Mouse (Mus musculus) lung, embryonic 14.5 days (tissue): ENCODE results near the gene Eri3. TPM values are rescaled to one million over a fixed set of nuclear protein-coding genes. Genes with fewer than 3 reads are reported as not detected.
A peak's percentile ranks its signal among the peaks of the same experiment; 100 is the strongest.

Source experiments
- ATAC-seq: fragments of 200-750 bp; cut with Nextera tagmentation; 2 replicates; pipeline ENCODE4 v1.8.0; 2017; ENCODE audit warnings: mild to moderate bottlenecking, moderate TSS enrichment, moderate library complexity; ENCODE audit not compliant: insufficient read depth
- DNase-seq: peaks from one replicate; pipeline ENCODE4 v3.0.0-alpha.2; 2015
- H3K27ac ChIP-seq: fragments of 300-500 bp; sonication (generic); 2 replicates; pipeline ENCODE4 v1.5.1; 2014; ENCODE audit warnings: low read depth, mild to moderate bottlenecking, moderate library complexity
- H3K27me3 ChIP-seq: fragments of 300-500 bp; sonication (generic); 2 replicates; pipeline ENCODE4 v1.6.1; 2014; ENCODE audit warnings: low read length, control low read depth; ENCODE audit not compliant: insufficient read depth
- H3K36me3 ChIP-seq: fragments of 300-500 bp; sonication (generic); 2 replicates; pipeline ENCODE4 v1.6.1; 2014; ENCODE audit warnings: control low read depth; ENCODE audit not compliant: insufficient read depth
- H3K4me1 ChIP-seq: fragments of 300-500 bp; sonication (generic); 2 replicates; pipeline ENCODE4 v1.6.1; 2014; ENCODE audit warnings: antibody characterized with exemption, control low read depth; ENCODE audit not compliant: insufficient read depth
- H3K4me2 ChIP-seq: fragments of 300-500 bp; sonication (generic); 2 replicates; pipeline ENCODE4 v1.6.1; 2014; ENCODE audit warnings: mild to moderate bottlenecking
- H3K4me3 ChIP-seq: fragments of 300-500 bp; sonication (generic); 2 replicates; pipeline ENCODE4 v1.5.1; 2014; ENCODE audit warnings: low read depth, low read length
- H3K9ac ChIP-seq: fragments of 300-500 bp; sonication (generic); 2 replicates; pipeline ENCODE4 v1.6.1; 2014
- H3K9me3 ChIP-seq: fragments of 300-500 bp; sonication (generic); 2 replicates; pipeline ENCODE4 v1.6.1; 2016; ENCODE audit warnings: low read depth, low read length, control low read depth
- CTCF ChIP-seq: IDR thresholded peaks from 2 replicates; pipeline ENCODE4 v1.5.1; 2016; ENCODE audit warnings: antibody characterized with exemption, low read depth
- WGBS: fragments of 180-500 bp; shearing (Covaris S2); extraction: QIAGEN DNeasy Blood & Tissue Kit; methylation state at CpG from one replicate; pipeline ENCODE4 v1.1.7; 2014; 5-methylcytosine and 5-hydroxymethylcytosine counted together
- polyA plus RNA-seq: library from polyadenylated mRNA; unstranded; fragments of >200 nt; fragmentation: Nextera tagmentation; extraction: Ambion mirVana; gene quantifications from 2 replicates; pipeline ENCODE4 v1.2.1, GENCODE M21; 2014

Eri3 gene
- polyA plus RNA-seq, 1 experiment from 2014 or later, result 173 TPM

GRCm38 (mm10) chr4:117535496-117536200, 14.5 kb upstream of the Eri3 start:
- WGBS, result 53% methylated on average over 9 of the region's 9 CpGs
- no peaks in the 10 kb centered on the region for H3K36me3 ChIP-seq
- no peaks in the 10 kb centered on the region for H3K4me1 ChIP-seq
- H3K4me3 ChIP-seq, result no peak overlapping the region
- no peak for TF ChIP-seq CTCF
- DNase-seq (no peak), ATAC-seq (no peak)
- no peaks in the 10 kb centered on the region for H3K9me3 ChIP-seq
- no peak overlapping the region for H3K4me2 ChIP-seq
- H3K9ac ChIP-seq, result no peak overlapping the region
- no peaks in the 10 kb centered on the region for H3K27me3 ChIP-seq
- no peak overlapping the region for H3K27ac ChIP-seq

DNA sequence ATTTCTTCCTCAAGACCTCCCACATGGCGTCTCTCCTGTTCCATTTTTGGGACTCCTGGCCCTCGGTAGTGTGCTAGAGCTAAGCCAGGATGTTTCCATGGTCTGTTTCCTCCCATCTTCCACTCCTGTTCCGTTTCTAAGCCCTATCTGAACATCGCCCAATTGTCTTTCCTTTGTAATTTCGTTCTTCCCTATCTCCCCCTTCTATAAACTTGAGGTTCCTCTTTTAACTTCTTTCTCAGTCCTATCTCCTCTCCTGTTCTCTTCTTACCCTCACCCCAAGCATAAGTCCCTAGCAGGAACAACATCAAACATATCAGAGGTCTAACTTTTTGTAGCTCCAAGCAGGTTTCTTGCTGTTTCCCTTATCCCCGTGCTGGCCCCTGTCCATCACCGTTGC, 13.2 kb upstream of the Eri3 start:
- WGBS, result 70% methylated on average over 7 of the region's 7 CpGs
- no peak for DNase-seq
- no peaks in the 10 kb centered on the region for H3K4me1 ChIP-seq
- no peak for ATAC-seq
- no peak for TF ChIP-seq CTCF
- H3K9me3 ChIP-seq, result no peaks in the 10 kb centered on the region
- no peak overlapping the region for H3K9ac ChIP-seq
- no peak overlapping the region for H3K4me3 ChIP-seq
- no peak overlapping the region for H3K27ac ChIP-seq
- H3K4me2 ChIP-seq, result no peak overlapping the region
- no peaks in the 10 kb centered on the region for H3K27me3 ChIP-seq
- no peaks in the 10 kb centered on the region for H3K36me3 ChIP-seq

DNA sequence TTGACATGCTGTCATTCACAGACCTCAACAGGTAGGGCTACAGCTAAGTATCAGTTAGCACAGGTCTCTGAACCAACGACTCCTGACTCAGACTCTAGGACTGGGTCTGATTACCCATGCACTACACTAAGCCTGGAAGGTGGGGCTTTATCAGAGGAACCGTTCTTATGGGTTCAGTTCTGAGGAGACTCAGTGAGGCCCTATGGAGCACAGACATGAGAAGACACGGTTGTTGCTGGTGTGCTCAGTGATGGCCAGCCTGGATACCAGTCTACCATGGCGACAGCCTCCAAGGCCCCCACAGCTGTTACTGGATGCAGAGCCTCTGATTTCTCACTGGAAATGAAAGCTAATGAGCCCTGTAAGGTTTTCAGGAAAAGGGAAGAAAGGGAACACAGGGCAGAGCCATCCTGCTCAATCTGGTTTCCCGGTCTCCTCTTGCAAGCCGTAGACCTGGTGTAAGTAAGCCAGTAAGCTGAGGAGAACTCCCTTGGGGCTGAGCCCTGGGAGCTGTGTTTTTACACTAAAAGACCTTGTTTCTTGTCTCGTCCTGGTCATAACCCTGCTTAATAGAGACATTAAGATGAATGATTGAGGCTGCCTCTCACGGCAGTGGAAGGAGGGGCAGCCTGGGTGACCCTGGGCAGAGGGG, 10.7 kb upstream of the Eri3 start:
- Histone ChIP-seq H3K4me2 (no peak overlapping the region), H3K4me1 (no peaks in the 10 kb centered on the region), H3K9ac (no peak overlapping the region), H3K9me3 (no peaks in the 10 kb centered on the region), H3K36me3 (no peaks in the 10 kb centered on the region), H3K4me3 (no peak overlapping the region), H3K27me3 (no peaks in the 10 kb centered on the region), H3K27ac (no peak overlapping the region)
- WGBS, result 70% methylated on average over 8 of the region's 8 CpGs
- TF ChIP-seq CTCF, result no peak
- no peak for DNase-seq
- no peak for ATAC-seq

DNA sequence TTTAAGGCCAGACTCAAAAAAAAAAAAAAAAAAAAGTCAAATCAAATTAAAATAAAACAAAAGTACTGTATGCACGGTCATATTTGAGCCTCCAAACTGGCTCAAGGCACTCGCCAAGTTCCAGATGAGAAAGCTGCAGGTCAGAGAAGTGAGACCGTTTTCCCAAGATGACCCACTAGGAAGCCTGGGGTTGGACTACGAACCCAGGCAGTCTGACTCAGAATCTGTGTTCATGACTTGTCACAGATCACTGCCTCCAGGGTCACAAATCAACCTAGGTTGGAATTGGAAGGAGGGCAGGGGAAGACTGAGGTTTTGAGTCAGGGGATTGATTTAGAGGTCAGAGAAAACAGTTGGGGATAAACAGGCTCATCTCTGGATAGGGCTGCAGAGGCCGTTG, 9.6 kb upstream of the Eri3 start:
- ATAC-seq (no peak), DNase-seq (no peak)
- Histone ChIP-seq H3K4me2 (no peak overlapping the region), H3K9ac (no peak overlapping the region), H3K27me3 (no peaks in the 10 kb centered on the region), H3K36me3 (no peaks in the 10 kb centered on the region), H3K9me3 (no peaks in the 10 kb centered on the region), H3K4me1 (no peaks in the 10 kb centered on the region), H3K27ac (no peak overlapping the region), H3K4me3 (no peak overlapping the region)
- no peak for TF ChIP-seq CTCF
- 67% methylated on average over 5 of the region's 5 CpGs for WGBS

- no peak for DNase-seq
- no peaks in the 10 kb centered on the region for H3K4me1 ChIP-seq
- H3K27ac ChIP-seq, result no peak overlapping the region
- H3K36me3 ChIP-seq, result no peaks in the 10 kb centered on the region
- no peak for ATAC-seq
- no peak overlapping the region for H3K4me2 ChIP-seq
- no peaks in the 10 kb centered on the region for H3K9me3 ChIP-seq
- no peak overlapping the region for H3K4me3 ChIP-seq
- TF ChIP-seq CTCF, result no peak
- H3K27me3 ChIP-seq, result no peaks in the 10 kb centered on the region
- H3K9ac ChIP-seq, result no peak overlapping the region
- WGBS, result 86% methylated on average over 3 of the region's 3 CpGs
Observed at GRCm38 (mm10) chr4:117545448-117545847, 4.7 kb upstream of the Eri3 start.

DNA sequence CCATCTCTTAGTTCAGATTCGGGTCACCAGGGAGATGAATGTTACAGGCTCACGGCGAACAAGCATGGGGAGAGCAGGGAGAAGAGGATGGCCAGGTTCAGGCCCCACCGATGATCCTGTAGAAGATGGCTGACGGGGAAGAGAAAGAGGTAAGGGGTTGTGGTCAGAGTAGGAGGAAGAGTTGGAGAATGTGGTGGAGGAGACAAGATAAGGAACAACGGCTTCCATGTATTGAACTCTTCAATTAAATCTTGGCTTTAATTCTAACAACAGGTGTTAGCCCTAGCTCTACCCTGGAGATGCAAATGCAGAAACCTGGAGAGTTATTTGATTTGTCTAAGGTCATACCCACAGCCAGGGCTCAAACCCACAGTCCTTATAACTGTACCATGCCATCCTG, 3.5 kb upstream of the Eri3 start:
- Histone ChIP-seq H3K4me2 (no peak overlapping the region), H3K36me3 (no peaks in the 10 kb centered on the region), H3K4me3 (no peak overlapping the region), H3K9me3 (no peaks in the 10 kb centered on the region), H3K4me1 (peaks cover 7% of the 10 kb centered on the region), H3K27me3 (no peaks in the 10 kb centered on the region), H3K27ac (no peak overlapping the region), H3K9ac (no peak overlapping the region)
- 86% methylated on average over 6 of the region's 6 CpGs for WGBS
- DNase-seq, result no peak
- ATAC-seq, result no peak
- TF ChIP-seq CTCF, result no peak

- H3K4me2 ChIP-seq, result peak overlapping the region; percentile 49
- no peak overlapping the region for H3K4me3 ChIP-seq
- no peak overlapping the region for H3K27ac ChIP-seq
- no peaks in the 10 kb centered on the region for H3K27me3 ChIP-seq
- ATAC-seq (no peak), DNase-seq (no peak)
- TF ChIP-seq CTCF, result no peak
- H3K9ac ChIP-seq, result no peak overlapping the region
- 0 out of 2 replicates have a peak, but pooled peaks cover 3% of the 10 kb centered on the region for H3K36me3 ChIP-seq
- H3K9me3 ChIP-seq, result no peaks in the 10 kb centered on the region
- 37% methylated on average over 6 of the region's 6 CpGs for WGBS
- H3K4me1 ChIP-seq, result peaks cover 9% of the 10 kb centered on the region
Observed at GRCm38 (mm10) chr4:117549576-117549975, 589 bp upstream of the Eri3 start.
